Mouse (Mus musculus) heart, postnatal 0 days (tissue): ENCODE data around the gene Elfn1. TPM values are rescaled to one million over a fixed set of nuclear protein-coding genes. Genes with fewer than 3 reads are reported as not detected.

Experiments used
- ATAC-seq: fragments of 200-750 bp; cut with Nextera tagmentation; 2 replicates; pipeline ENCODE4 v1.8.0; 2017; ENCODE audit warnings: low read depth, moderate number of reproducible peaks, moderate library complexity; ENCODE audit not compliant: insufficient read depth
- DNase-seq: peaks from one replicate; pipeline ENCODE4 v3.0.0-alpha.2; 2016; ENCODE audit warnings: low spot score
- H3K27ac ChIP-seq: fragments of 300-500 bp; sonication (generic); 2 replicates; pipeline ENCODE4 v1.5.1; 2014; ENCODE audit warnings: low read depth, mild to moderate bottlenecking
- H3K27me3 ChIP-seq: fragments of 300-500 bp; sonication (generic); 2 replicates; pipeline ENCODE4 v1.6.1; 2014; ENCODE audit warnings: low read length, mixed read lengths; ENCODE audit not compliant: control insufficient read depth, insufficient read depth
- H3K36me3 ChIP-seq: fragments of 300-500 bp; sonication (generic); replicated peaks from 2 replicates; pipeline ENCODE4 v1.6.1; 2014; ENCODE audit warnings: low read length, mixed read lengths; ENCODE audit not compliant: control insufficient read depth, insufficient read depth
- H3K4me1 ChIP-seq: fragments of 300-500 bp; sonication (generic); 2 replicates; pipeline ENCODE4 v1.6.1; 2014; ENCODE audit warnings: antibody characterized with exemption; ENCODE audit not compliant: control insufficient read depth, insufficient read depth
- H3K4me2 ChIP-seq: fragments of 300-500 bp; sonication (generic); 2 replicates; pipeline ENCODE4 v1.6.1; 2014; ENCODE audit warnings: low read depth, mild to moderate bottlenecking, low read length, moderate library complexity
- H3K4me3 ChIP-seq: fragments of 300-500 bp; sonication (generic); 2 replicates; pipeline ENCODE4 v1.5.1; 2014; ENCODE audit warnings: low read depth, low read length
- H3K9ac ChIP-seq: fragments of 300-500 bp; sonication (generic); replicated peaks from 2 replicates; pipeline ENCODE4 v1.6.1; 2014; ENCODE audit warnings: low read depth, low read length, mixed read lengths
- H3K9me3 ChIP-seq: fragments of 300-500 bp; sonication (generic); replicated peaks from 2 replicates; pipeline ENCODE4 v1.6.1; 2016; ENCODE audit warnings: low read length; ENCODE audit not compliant: control insufficient read depth
- CTCF ChIP-seq: IDR thresholded peaks from 2 replicates; pipeline ENCODE4 v1.5.1; 2016; ENCODE audit warnings: antibody characterized with exemption, control low read depth, low read depth
- EP300 ChIP-seq: IDR thresholded peaks from 2 replicates; pipeline ENCODE4 v1.6.1; 2016; ENCODE audit warnings: antibody characterized with exemption, low read depth
- WGBS: fragments of 180-500 bp; shearing (Covaris S2); extraction: QIAGEN DNeasy Blood & Tissue Kit; methylation state at CpG from one replicate; pipeline ENCODE4 v1.1.7; 2014; 5-methylcytosine and 5-hydroxymethylcytosine counted together
- polyA plus RNA-seq: library from polyadenylated mRNA; unstranded; fragments of >200 nt; fragmentation: Nextera tagmentation; extraction: Ambion mirVana; gene quantifications from 2 replicates; pipeline ENCODE4 v1.2.1, GENCODE M21; 2015
- total RNA-seq: library from RNA; depleted of rRNA; stranded (reverse); fragments of >200 nt; gene quantifications from 2 replicates; pipeline ENCODE4 v1.2.3, GENCODE M21; 2014; ENCODE audit warnings: low replicate concordance

Elfn1 gene
- total and polyA plus RNA-seq, 2 experiments from 2014 or later: 0.10 to 1.9 TPM

- no peaks in the 10 kb centered on the region for H3K36me3 ChIP-seq
- H3K4me1 ChIP-seq: 0 out of 2 replicates have a peak, but pooled peaks cover 6% of the 10 kb centered on the region
- TF ChIP-seq EP300: no peak
- TF ChIP-seq CTCF: peak; percentile 10; the same call in 1 of the 2 replicates
- H3K27me3 ChIP-seq: 0 out of 2 replicates have a peak, but pooled peaks cover 9% of the 10 kb centered on the region
- ATAC-seq (peak; percentile 55; the same call in 1 of the 2 replicates), DNase-seq (peak; percentile 40)
- H3K9me3 ChIP-seq: no peaks in the 10 kb centered on the region
- no peak overlapping the region for H3K9ac ChIP-seq
- peak overlapping the region; percentile 34 for H3K4me2 ChIP-seq
- peak overlapping the region; percentile 11; the same call in 1 of the 2 replicates for H3K4me3 ChIP-seq
- WGBS: 12% methylated on average over 10 of the region's 10 CpGs
- H3K27ac ChIP-seq: no peak overlapping the region
Measured at GRCm38 (mm10) chr5:139956859-139957258, 49.1 kb downstream of the Elfn1 start.

- H3K27me3 ChIP-seq: 0 out of 2 replicates have a peak, but pooled peaks cover 9% of the 10 kb centered on the region
- no peak overlapping the region for H3K9ac ChIP-seq
- ATAC-seq (no peak), DNase-seq (no peak)
- H3K4me1 ChIP-seq: 0 out of 2 replicates have a peak, but pooled peaks cover 6% of the 10 kb centered on the region
- H3K9me3 ChIP-seq: no peaks in the 10 kb centered on the region
- 78% methylated on average over 4 of the region's 4 CpGs for WGBS
- H3K4me3 ChIP-seq: no peak overlapping the region
- H3K4me2 ChIP-seq: no peak overlapping the region
- TF ChIP-seq CTCF: no peak
- no peak for TF ChIP-seq EP300
- no peaks in the 10 kb centered on the region for H3K36me3 ChIP-seq
- H3K27ac ChIP-seq: no peak overlapping the region
Measured at GRCm38 (mm10) chr5:139959741-139960140, 52.0 kb downstream of the Elfn1 start.

DNA sequence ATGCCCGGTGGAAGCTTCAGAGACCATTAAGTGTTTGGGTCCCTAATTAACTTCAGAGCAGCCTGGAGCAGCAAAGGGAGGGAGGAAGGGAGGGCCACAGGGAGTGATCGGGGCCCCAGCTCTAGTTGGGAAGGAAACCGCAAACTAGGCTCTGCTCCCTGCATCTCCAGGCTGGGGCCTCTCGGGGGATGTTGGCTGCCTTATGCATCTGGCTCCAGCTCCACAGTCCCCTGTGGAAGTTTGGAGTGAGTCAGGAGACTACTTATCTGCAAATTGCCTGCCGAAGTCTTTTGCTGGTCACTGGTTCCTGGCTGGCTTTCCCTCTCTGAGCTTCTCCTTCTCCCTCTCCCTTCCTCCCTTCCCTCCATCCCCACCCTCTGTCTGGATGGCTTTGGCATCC, 56.6 kb downstream of the Elfn1 start:
- peak; percentile 15 for DNase-seq
- WGBS: 49% methylated on average over 5 of the region's 5 CpGs
- no peak for ATAC-seq

GRCm38 (mm10) chr5:139965596-139965995, 57.9 kb downstream of the Elfn1 start:
- Histone ChIP-seq H3K9me3 (no peaks in the 10 kb centered on the region), H3K9ac (no peak overlapping the region), H3K36me3 (no peaks in the 10 kb centered on the region), H3K4me1 (no peaks in the 10 kb centered on the region), H3K4me3 (no peak overlapping the region), H3K27ac (no peak overlapping the region), H3K27me3 (peaks cover 4% of the 10 kb centered on the region; the same call in 1 of the 2 replicates), H3K4me2 (no peak overlapping the region)
- TF ChIP-seq CTCF: no peak
- TF ChIP-seq EP300: no peak
- ATAC-seq (no peak), DNase-seq (no peak)
- 78% methylated on average over 14 of the region's 14 CpGs for WGBS

More for the DNA sequence above, 56.6 kb downstream of the Elfn1 start:
- no peak overlapping the region for H3K9ac ChIP-seq
- H3K36me3 ChIP-seq: no peaks in the 10 kb centered on the region
- H3K27ac ChIP-seq: no peak overlapping the region
- no peak for TF ChIP-seq CTCF
- TF ChIP-seq EP300: no peak
- no peaks in the 10 kb centered on the region for H3K4me1 ChIP-seq
- H3K27me3 ChIP-seq: no peaks in the 10 kb centered on the region; the same call in 1 of the 2 replicates
- no peaks in the 10 kb centered on the region for H3K9me3 ChIP-seq
- no peak overlapping the region for H3K4me3 ChIP-seq
- H3K4me2 ChIP-seq: no peak overlapping the region

DNA sequence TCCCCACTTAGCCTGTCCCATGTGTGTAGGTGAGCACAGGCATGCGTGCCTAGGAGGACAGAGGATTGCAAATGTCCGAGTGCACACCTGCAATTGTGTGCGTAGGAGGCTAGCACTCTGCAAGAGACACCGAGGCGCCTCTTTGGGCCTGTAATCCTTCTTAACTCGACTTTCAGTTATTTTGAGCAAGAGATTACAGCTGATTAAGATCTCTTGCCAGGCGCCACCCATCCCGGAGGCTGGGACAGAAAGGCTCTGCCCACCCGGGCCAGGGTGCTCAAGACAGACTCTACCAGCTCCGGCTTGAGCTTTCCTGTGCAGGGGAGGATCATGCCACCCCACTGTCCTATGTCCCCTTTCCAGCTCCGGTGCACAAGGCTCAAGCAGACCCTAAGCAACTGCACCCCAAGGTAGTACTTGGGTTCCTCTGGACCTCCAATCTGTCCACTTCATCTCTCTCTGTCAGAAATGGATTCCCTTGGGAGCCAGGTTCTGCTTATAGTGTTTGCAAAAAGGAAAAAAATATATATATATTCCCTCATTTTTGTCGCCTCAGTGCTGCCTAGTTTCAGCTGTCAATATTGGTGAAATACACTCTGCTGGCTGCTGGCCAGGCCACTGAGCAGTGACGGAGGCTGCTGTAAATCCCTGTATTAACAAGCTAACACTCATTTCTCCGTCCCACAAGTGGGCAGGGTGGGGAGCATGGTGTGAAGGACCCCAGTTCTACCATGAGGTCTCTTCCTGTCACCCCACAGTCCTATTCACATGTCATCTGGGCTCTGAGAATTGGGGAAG, 61.6 kb downstream of the Elfn1 start:
- DNase-seq: no peak
- Histone ChIP-seq H3K36me3 (no peaks in the 10 kb centered on the region), H3K4me1 (no peaks in the 10 kb centered on the region), H3K27ac (no peak overlapping the region), H3K4me2 (no peak overlapping the region), H3K9ac (no peak overlapping the region), H3K27me3 (peaks cover 34% of the 10 kb centered on the region), H3K4me3 (no peak overlapping the region), H3K9me3 (no peaks in the 10 kb centered on the region)
- 73% methylated on average over 14 of the region's 14 CpGs for WGBS
- TF ChIP-seq CTCF (no peak), EP300 (no peak)
- no peak for ATAC-seq
